Mouse (Mus musculus) forebrain, embryonic 15.5 days (tissue): ENCODE data around the gene Shld1. TPM values are rescaled to one million over a fixed set of nuclear protein-coding genes. Genes with fewer than 3 reads are reported as not detected.

Experiments
- ATAC-seq: fragments of 200-750 bp; cut with Nextera tagmentation; replicated peaks from 2 replicates; pipeline ENCODE4 v1.8.0; 2017; ENCODE audit warnings: mild to moderate bottlenecking, moderate TSS enrichment, moderate library complexity
- H3K27ac ChIP-seq: fragments of 300-500 bp; sonication (generic); replicated peaks from 2 replicates; pipeline ENCODE4 v1.5.1; 2015; ENCODE audit warnings: mild to moderate bottlenecking, inconsistent platforms
- H3K27me3 ChIP-seq: fragments of 300-500 bp; sonication (generic); 2 replicates; pipeline ENCODE4 v1.6.1; 2015; ENCODE audit warnings: inconsistent platforms
- H3K36me3 ChIP-seq: fragments of 300-500 bp; sonication (generic); 2 replicates; pipeline ENCODE4 v1.6.1; 2015; ENCODE audit warnings: mild to moderate bottlenecking, inconsistent platforms
- H3K4me1 ChIP-seq: fragments of 300-500 bp; sonication (generic); 2 replicates; pipeline ENCODE4 v1.6.1; 2015; ENCODE audit warnings: inconsistent platforms
- H3K4me2 ChIP-seq: fragments of 300-500 bp; sonication (generic); replicated peaks from 2 replicates; pipeline ENCODE4 v1.6.1; 2015; ENCODE audit warnings: mild to moderate bottlenecking, inconsistent platforms
- H3K4me3 ChIP-seq: fragments of 300-500 bp; sonication (generic); 2 replicates; pipeline ENCODE4 v1.5.1; 2015; ENCODE audit warnings: mild to moderate bottlenecking, inconsistent platforms
- H3K9ac ChIP-seq: fragments of 300-500 bp; sonication (generic); replicated peaks from 2 replicates; pipeline ENCODE4 v1.6.1; 2015; ENCODE audit warnings: mild to moderate bottlenecking, inconsistent platforms
- H3K9me3 ChIP-seq: fragments of 300-500 bp; sonication (generic); 2 replicates; pipeline ENCODE4 v1.6.1; 2016; ENCODE audit warnings: inconsistent platforms
- WGBS: fragments of 180-500 bp; shearing (Covaris S2); methylation state at CpG from one replicate; pipeline ENCODE4 v1.1.7; 2015; ENCODE audit warnings: mixed read lengths; 5-methylcytosine and 5-hydroxymethylcytosine counted together
- polyA plus RNA-seq: library from polyadenylated mRNA; unstranded; fragments of >200 nt; fragmentation: Nextera tagmentation; extraction: Ambion mirVana; gene quantifications from 2 replicates; pipeline ENCODE4 v1.2.1, GENCODE M21; 2015

Shld1 gene
- polyA plus RNA-seq, 1 experiment from 2014 or later: 24.6 TPM

- peaks cover 7% of the 10 kb centered on the region; the same call in 1 of the 2 replicates for H3K36me3 ChIP-seq
- H3K27me3 ChIP-seq: no peaks in the 10 kb centered on the region
- no peaks in the 10 kb centered on the region for H3K4me1 ChIP-seq
- no peak overlapping the region for H3K4me2 ChIP-seq
- no peak for ATAC-seq
- H3K4me3 ChIP-seq: no peak overlapping the region
- H3K9ac ChIP-seq: no peak overlapping the region
- H3K27ac ChIP-seq: no peak overlapping the region
- WGBS: 88% methylated on average over 9 of the region's 9 CpGs
- H3K9me3 ChIP-seq: no peaks in the 10 kb centered on the region
Measured at GRCm38 (mm10) chr2:132695358-132696093, 8.8 kb downstream of the Shld1 start.

DNA sequence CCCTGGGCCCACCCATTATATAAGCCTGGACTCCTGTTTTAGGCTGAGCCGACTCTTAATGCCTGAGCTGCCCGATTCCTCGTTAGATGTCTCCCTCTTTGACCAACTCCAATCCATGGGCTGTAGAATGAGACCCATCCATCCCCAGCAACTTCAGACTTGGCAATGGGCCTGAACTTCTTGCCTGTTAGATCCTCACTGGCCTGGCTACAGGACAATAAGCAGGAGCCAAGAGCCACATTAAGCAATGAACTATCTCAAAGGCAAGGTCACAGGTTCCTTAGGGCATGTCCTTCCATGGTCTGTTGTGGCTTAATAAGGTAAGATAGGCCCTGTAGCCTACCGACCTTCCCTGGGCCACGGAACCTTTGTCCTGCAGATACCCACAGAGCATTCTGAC, 9.8 kb downstream of the Shld1 start:
- Histone ChIP-seq H3K36me3 (peaks cover 7% of the 10 kb centered on the region; the same call in 1 of the 2 replicates), H3K4me3 (no peak overlapping the region), H3K27me3 (no peaks in the 10 kb centered on the region), H3K9ac (no peak overlapping the region), H3K4me1 (no peaks in the 10 kb centered on the region; the same call in 1 of the 2 replicates), H3K9me3 (no peaks in the 10 kb centered on the region), H3K4me2 (no peak overlapping the region), H3K27ac (no peak overlapping the region)
- WGBS: 84% methylated on average over 5 of the region's 5 CpGs
- no peak for ATAC-seq

- Histone ChIP-seq H3K27me3 (no peaks in the 10 kb centered on the region), H3K9me3 (no peaks in the 10 kb centered on the region), H3K27ac (no peak overlapping the region), H3K36me3 (peaks cover 7% of the 10 kb centered on the region; the same call in 1 of the 2 replicates), H3K4me3 (no peak overlapping the region), H3K9ac (no peak overlapping the region), H3K4me1 (no peaks in the 10 kb centered on the region; the same call in 1 of the 2 replicates), H3K4me2 (no peak overlapping the region)
- 89% methylated on average over 5 of the region's 5 CpGs for WGBS
- no peak for ATAC-seq
Measured at GRCm38 (mm10) chr2:132697256-132697655, 10.5 kb downstream of the Shld1 start.

GRCm38 (mm10) chr2:132697695-132698094, 11.0 kb downstream of the Shld1 start:
- H3K36me3 ChIP-seq: peaks cover 7% of the 10 kb centered on the region; the same call in 1 of the 2 replicates
- H3K9me3 ChIP-seq: no peaks in the 10 kb centered on the region
- ATAC-seq: no peak
- H3K4me1 ChIP-seq: no peaks in the 10 kb centered on the region; the same call in 1 of the 2 replicates
- H3K27ac ChIP-seq: no peak overlapping the region; the same call in 1 of the 2 replicates
- no peak overlapping the region for H3K4me3 ChIP-seq
- 82% methylated on average over 7 of the region's 7 CpGs for WGBS
- no peak overlapping the region for H3K4me2 ChIP-seq
- H3K9ac ChIP-seq: no peak overlapping the region
- no peaks in the 10 kb centered on the region for H3K27me3 ChIP-seq

DNA sequence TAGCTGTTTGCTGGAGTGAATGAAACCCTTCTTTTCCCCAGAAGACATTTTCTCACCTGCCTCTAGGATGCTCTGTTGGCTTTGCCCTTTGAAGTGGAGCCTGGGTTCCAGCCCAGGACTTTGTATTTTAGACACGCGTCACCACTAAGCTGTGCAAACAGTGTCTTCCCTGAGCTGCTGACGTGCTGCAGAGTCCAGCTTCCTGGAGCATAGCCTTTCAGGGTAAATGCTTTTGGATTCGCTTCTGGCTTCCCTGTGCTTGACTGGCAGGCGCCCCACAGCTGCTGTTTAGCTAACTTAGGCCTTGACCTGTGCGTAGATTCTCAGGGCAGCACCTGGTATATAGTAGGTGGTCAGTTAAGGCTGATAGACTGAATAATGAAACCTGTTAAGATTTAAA, 11.7 kb downstream of the Shld1 start:
- Histone ChIP-seq H3K4me2 (no peak overlapping the region), H3K4me1 (no peaks in the 10 kb centered on the region; the same call in 1 of the 2 replicates), H3K27me3 (no peaks in the 10 kb centered on the region), H3K36me3 (peaks cover 7% of the 10 kb centered on the region; the same call in 1 of the 2 replicates), H3K9me3 (no peaks in the 10 kb centered on the region), H3K9ac (no peak overlapping the region), H3K27ac (no peak overlapping the region), H3K4me3 (no peak overlapping the region)
- WGBS: 88% methylated on average over 6 of the region's 6 CpGs
- no peak for ATAC-seq

GRCm38 (mm10) chr2:132700921-132701320, 14.2 kb downstream of the Shld1 start:
- WGBS: 97% methylated on average over 4 of the region's 4 CpGs
- Histone ChIP-seq H3K4me1 (no peaks in the 10 kb centered on the region; the same call in 1 of the 2 replicates), H3K9me3 (no peaks in the 10 kb centered on the region), H3K4me3 (no peak overlapping the region), H3K27ac (no peak overlapping the region), H3K4me2 (no peak overlapping the region), H3K36me3 (no peaks in the 10 kb centered on the region), H3K27me3 (no peaks in the 10 kb centered on the region), H3K9ac (no peak overlapping the region)
- no peak for ATAC-seq

GRCm38 (mm10) chr2:132701451-132701886, 14.7 kb downstream of the Shld1 start:
- Histone ChIP-seq H3K4me3 (no peak overlapping the region), H3K4me1 (no peaks in the 10 kb centered on the region; the same call in 1 of the 2 replicates), H3K9me3 (no peaks in the 10 kb centered on the region), H3K4me2 (no peak overlapping the region), H3K9ac (no peak overlapping the region), H3K27me3 (no peaks in the 10 kb centered on the region), H3K27ac (no peak overlapping the region), H3K36me3 (no peaks in the 10 kb centered on the region)
- WGBS: 14% methylated on average over 7 of the region's 7 CpGs
- ATAC-seq: peak; percentile 84

GRCm38 (mm10) chr2:132705251-132705992, 18.7 kb downstream of the Shld1 start:
- Histone ChIP-seq H3K9me3 (no peaks in the 10 kb centered on the region), H3K27me3 (no peaks in the 10 kb centered on the region), H3K36me3 (no peaks in the 10 kb centered on the region), H3K9ac (no peak overlapping the region), H3K4me3 (no peak overlapping the region), H3K4me2 (no peak overlapping the region), H3K27ac (no peak overlapping the region), H3K4me1 (no peaks in the 10 kb centered on the region; the same call in 1 of the 2 replicates)
- WGBS: 66% methylated on average over 10 of the region's 10 CpGs
- no peak for ATAC-seq

DNA sequence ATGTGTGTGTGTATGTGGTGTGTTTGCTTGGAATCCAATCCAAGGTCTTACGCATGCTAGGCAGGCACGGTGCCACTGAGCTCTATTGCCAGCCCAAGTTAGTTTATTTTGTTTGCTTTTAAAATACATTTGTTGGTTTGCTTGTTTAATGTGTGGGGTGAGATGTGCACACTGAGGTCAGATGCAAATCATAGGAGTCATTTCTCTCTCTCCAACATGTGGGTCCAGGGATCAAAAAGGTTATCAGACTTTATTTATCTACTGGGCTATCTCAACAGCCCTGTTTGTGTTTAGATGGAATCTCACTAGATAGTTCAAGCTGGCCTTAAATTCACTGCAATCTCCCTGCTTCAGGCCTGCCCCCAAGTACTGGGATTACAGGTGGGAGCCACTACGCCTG, 19.6 kb downstream of the Shld1 start:
- 92% methylated on average over 3 of the region's 3 CpGs for WGBS
- no peak overlapping the region for H3K4me3 ChIP-seq
- H3K4me1 ChIP-seq: no peaks in the 10 kb centered on the region; the same call in 1 of the 2 replicates
- H3K27me3 ChIP-seq: no peaks in the 10 kb centered on the region
- no peaks in the 10 kb centered on the region for H3K36me3 ChIP-seq
- no peaks in the 10 kb centered on the region for H3K9me3 ChIP-seq
- H3K27ac ChIP-seq: no peak overlapping the region
- H3K9ac ChIP-seq: no peak overlapping the region
- no peak overlapping the region for H3K4me2 ChIP-seq
- no peak for ATAC-seq

DNA sequence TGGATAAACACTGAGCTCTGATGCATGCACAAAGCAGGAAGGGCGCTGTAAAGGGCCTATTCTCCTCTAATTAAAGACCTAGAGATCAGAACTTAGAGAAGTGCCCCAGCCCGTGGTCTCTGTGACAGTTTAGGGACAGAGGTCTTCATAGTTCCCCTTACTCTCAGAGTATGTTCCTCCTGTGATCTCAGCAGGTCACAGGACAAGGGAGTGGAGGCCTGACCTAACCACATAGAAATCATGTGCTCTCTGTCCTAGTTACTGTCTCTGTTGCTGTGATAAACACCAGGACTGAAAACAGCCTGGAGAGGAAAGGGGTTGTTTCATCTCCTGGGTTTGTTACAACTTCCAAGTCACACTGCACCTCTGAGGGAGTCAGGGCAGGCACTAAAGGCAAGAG, 23.8 kb downstream of the Shld1 start:
- H3K4me3 ChIP-seq: no peak overlapping the region
- no peak overlapping the region for H3K4me2 ChIP-seq
- H3K36me3 ChIP-seq: no peaks in the 10 kb centered on the region
- ATAC-seq: no peak
- no peaks in the 10 kb centered on the region for H3K9me3 ChIP-seq
- H3K27ac ChIP-seq: no peak overlapping the region
- H3K27me3 ChIP-seq: no peaks in the 10 kb centered on the region
- peaks cover 4% of the 10 kb centered on the region for H3K4me1 ChIP-seq
- WGBS: 55% methylated on average over 2 of the region's 2 CpGs
- no peak overlapping the region for H3K9ac ChIP-seq

DNA sequence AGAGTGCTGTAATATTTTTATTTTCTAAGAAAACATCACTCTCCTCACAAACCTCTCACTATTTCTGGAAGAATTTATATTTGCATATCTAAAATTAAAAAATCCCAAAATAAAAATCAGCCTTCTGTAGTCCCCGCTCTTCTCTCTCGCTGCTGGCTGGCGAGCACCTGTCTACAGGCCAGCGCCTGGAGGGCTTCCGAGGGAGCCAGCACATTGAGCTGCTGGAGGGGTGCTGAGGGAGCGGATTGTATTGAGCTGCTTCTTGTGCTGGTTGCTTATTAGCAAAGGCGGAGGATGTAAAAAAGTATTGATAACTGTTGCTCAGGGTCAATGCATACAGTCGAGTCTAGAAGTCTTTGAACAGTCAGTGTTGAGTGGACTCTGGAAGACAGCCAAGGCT, 25.3 kb downstream of the Shld1 start:
- no peak overlapping the region for H3K27ac ChIP-seq
- H3K36me3 ChIP-seq: no peaks in the 10 kb centered on the region
- no peaks in the 10 kb centered on the region for H3K9me3 ChIP-seq
- H3K9ac ChIP-seq: no peak overlapping the region
- no peaks in the 10 kb centered on the region for H3K27me3 ChIP-seq
- H3K4me1 ChIP-seq: peaks cover 9% of the 10 kb centered on the region
- no peak overlapping the region for H3K4me3 ChIP-seq
- WGBS: 71% methylated on average over 8 of the region's 8 CpGs
- H3K4me2 ChIP-seq: no peak overlapping the region
- ATAC-seq: no peak

GRCm38 (mm10) chr2:132714522-132714921, 27.8 kb downstream of the Shld1 start:
- Histone ChIP-seq H3K4me3 (no peak overlapping the region), H3K4me2 (no peak overlapping the region), H3K9me3 (no peaks in the 10 kb centered on the region), H3K27me3 (no peaks in the 10 kb centered on the region), H3K27ac (no peak overlapping the region), H3K4me1 (peaks cover 9% of the 10 kb centered on the region), H3K36me3 (no peaks in the 10 kb centered on the region), H3K9ac (no peak overlapping the region)
- WGBS: 92% methylated on average over 7 of the region's 7 CpGs
- no peak for ATAC-seq
